Mouse (Mus musculus): Measurements from ENCODE around the gene Mapkapk2. TPM values are rescaled to one million over a fixed set of nuclear protein-coding genes. Genes with fewer than 3 reads are reported as not detected.
"Not testable (repeated sequence)": the region's sequence is repeated elsewhere in the genome, so short reads cannot be mapped to it uniquely, and the experiment has no call there.

The Mapkapk2 gene
- polyA plus RNA-seq (2011; ENCODE audit: insufficient read length, low read depth, missing spikeins): 111 and 124 TPM in 2 replicates

DNA sequence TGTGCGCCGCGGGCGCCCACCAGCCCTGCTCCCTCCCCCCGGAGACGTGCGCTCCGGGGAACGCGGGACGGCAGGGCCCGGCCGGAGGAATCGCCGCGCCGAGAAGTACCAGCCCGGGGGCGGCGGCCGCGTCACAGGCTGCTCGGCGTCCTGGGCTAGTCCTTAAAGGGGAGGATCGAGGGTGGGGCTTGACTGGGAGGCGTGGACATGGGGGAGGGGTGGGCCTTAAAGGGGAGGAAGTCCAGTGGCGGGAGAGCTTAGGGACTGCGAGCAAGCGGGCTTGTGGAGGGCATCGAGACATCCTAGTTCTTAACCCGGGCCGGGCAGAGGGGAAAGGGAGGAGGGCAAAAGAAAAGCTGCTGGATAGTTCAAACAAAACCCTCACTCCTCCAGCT, at the start of gene Mapkapk2:
Gene Mapkapk2, minus strand, starts transcription at position 127 of the 395 bp plus-strand sequence.
- H3K4me1 ChIP-seq (ENCODE audit: control insufficient read depth, insufficient read depth, low read length): 0 out of 2 replicates have a peak, but pooled peaks cover 4% of the 10 kb centered on the region
- peak within 1 kb of the TSS; percentile 62 for H3K27ac ChIP-seq (ENCODE audit: insufficient read depth, low read length)
- TF ChIP-seq POLR2A (IDR thresholded peaks at IDR 0.05; ENCODE audit: low read depth, low read length): peak; percentile 95
- TF ChIP-seq CTCF (IDR thresholded peaks at IDR 0.05; ENCODE audit: borderline replicate concordance, insufficient read depth, low read length): no peak
- peak within 1 kb of the TSS; percentile 83 for H3K4me3 ChIP-seq (ENCODE audit: insufficient read depth, low read length)

DNA sequence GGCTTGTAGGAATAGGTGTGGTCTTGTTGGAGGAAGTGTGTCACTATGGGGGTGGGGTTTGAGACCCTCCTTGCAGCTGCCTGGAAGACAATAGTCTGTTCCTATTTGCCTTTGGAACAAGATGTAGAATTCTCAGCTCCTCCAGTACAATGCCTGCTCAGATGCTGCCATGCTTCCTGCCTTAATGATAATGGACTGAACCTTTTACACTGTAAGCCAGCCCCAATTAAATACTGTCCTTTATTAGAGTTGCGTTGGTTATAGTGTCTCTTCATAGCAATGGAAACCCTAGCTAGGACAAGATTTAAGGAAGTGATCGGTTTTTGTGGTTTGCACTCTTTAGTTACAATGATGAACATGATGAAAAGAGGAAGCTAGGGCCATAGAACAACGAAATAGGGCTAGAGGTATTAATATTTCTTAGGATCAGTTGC, 48.6 kb upstream of the Mapkapk2 start:
- no peak overlapping the region for H3K27ac ChIP-seq (ENCODE audit: insufficient read depth, low read length)
- TF ChIP-seq CTCF (IDR thresholded peaks at IDR 0.05; ENCODE audit: borderline replicate concordance, insufficient read depth, low read length) (no peak), POLR2A (IDR thresholded peaks at IDR 0.05; ENCODE audit: low read depth, low read length) (no peak)
- H3K4me1 ChIP-seq (ENCODE audit: control insufficient read depth, insufficient read depth, low read length): peaks cover 7% of the 10 kb centered on the region
- no peak overlapping the region for H3K4me3 ChIP-seq (ENCODE audit: insufficient read depth, low read length)

DNA sequence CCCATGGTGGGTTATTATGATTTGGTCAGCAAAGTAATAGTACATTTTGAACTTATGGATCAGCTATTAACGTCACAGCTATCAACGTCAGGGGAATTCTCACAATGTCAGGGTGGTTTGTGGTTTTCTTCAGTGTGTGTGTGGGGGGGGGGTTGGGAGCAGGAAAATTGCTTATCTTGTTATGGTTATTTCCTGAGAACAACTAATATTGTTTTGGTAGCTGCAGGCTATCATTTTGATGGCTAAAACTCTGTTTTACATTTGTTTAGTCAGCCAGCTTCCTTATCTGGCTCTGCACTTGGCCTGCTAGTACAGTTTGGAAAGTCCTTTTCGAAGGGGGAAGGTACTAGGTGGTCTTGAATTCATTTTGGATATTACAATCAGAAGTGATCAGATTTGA, 47.6 kb upstream of the Mapkapk2 start:
- H3K27ac ChIP-seq (ENCODE audit: insufficient read depth, low read length); H3K4me3 ChIP-seq (ENCODE audit: insufficient read depth, low read length): not testable (repeated sequence)
- peaks cover 11% of the 10 kb centered on the region for H3K4me1 ChIP-seq (ENCODE audit: control insufficient read depth, insufficient read depth, low read length)

DNA sequence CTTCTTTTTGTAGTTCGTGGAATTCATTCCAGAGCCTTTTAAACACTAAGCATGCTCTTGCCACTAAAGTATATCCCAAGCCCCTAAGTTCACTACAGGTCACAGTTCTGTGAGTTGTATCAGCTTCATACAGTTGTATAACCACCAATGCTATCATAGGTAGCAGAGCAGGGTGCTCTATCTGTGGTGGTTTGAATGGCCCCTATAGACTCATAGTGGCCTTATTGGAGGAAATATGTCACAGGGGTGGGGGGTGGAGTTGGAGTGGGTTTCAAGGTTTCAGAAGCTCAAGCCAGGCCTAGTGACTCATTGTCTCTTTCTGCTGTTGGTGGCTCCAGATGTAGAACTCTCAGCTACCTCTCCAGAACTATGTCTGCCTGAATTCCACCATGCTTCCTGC, 44.8 kb upstream of the Mapkapk2 start:
- Histone ChIP-seq H3K4me1 (ENCODE audit: control insufficient read depth, insufficient read depth, low read length) (peaks cover 15% of the 10 kb centered on the region), H3K4me3 (ENCODE audit: insufficient read depth, low read length) (no peak overlapping the region), H3K27ac (ENCODE audit: insufficient read depth, low read length) (no peak overlapping the region)
- TF ChIP-seq CTCF (IDR thresholded peaks at IDR 0.05; ENCODE audit: borderline replicate concordance, insufficient read depth, low read length) (no peak), POLR2A (IDR thresholded peaks at IDR 0.05; ENCODE audit: low read depth, low read length) (no peak)

DNA sequence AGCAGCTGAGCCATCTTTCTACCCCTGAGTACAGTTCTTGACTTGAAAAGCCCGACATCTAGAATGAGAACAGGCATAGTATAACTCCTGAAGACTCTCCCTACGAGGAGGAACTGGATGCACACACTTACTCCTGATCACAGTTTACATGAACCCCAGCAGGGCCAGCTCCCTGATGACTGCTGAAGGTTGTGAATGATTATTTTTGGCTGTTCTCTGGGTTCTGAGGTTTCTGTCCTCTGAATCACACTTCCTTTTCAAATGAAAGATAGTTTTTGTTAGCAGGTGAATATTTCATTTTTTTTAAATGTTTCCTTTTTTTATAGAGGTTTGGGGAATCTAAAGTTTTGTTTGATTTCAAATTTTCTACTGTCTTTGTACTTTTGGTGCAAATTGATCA, 43.8 kb upstream of the Mapkapk2 start:
- TF ChIP-seq CTCF (IDR thresholded peaks at IDR 0.05; ENCODE audit: borderline replicate concordance, insufficient read depth, low read length) (no peak), POLR2A (IDR thresholded peaks at IDR 0.05; ENCODE audit: low read depth, low read length) (no peak)
- Histone ChIP-seq H3K4me1 (ENCODE audit: control insufficient read depth, insufficient read depth, low read length) (peaks cover 15% of the 10 kb centered on the region), H3K4me3 (ENCODE audit: insufficient read depth, low read length) (no peak overlapping the region), H3K27ac (ENCODE audit: insufficient read depth, low read length) (peak overlapping the region; percentile 47; the same call in 1 of the 2 replicates)

DNA sequence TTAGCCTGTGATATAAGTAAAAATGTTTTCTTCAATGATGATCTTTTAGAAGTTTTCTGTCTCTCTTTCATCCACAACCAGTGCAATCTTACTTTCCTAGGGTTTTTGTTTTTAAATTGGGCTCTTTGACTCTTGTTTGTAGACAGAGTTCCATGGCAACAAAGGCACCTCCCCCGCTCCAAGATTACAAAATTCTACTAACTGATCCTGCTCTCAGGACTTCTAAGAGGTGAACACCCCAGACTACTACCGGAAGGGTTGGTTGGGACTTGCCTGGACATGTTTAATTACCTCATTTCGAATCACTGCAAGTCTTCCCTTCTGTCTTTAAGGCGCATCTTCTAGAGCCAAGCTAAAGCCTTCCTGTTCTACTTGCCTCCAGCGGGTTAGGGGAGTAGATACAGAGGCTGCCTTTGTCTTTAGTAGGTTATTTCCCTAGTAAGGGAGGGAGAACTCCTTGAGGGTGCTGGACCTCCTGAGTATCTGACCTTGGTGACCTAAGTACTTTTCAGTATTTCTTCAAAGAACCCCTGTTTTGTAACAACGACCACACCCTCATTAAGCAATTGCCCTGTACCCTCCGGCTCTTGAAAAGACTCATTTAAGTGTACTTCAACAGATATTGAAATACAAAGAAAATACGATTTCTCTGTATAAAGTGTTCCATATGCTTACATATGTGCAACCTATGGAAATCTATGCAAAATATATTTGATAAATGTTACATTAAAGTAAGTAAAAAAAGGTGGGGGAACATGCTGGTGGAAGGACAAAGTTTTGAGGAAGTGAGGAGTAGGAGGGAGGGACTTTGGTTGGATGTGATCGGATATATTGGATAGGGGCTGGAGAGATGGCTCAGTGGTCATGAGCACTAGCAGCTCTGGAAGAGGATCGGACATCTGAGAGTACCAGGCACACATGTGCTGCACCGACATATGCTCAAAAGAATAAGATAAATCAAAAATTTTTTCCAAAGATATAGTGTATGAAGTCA, 41.8 kb upstream of the Mapkapk2 start:
- H3K27ac ChIP-seq (ENCODE audit: insufficient read depth, low read length): peak overlapping the region; percentile 81
- H3K4me1 ChIP-seq (ENCODE audit: control insufficient read depth, insufficient read depth, low read length): peaks cover 21% of the 10 kb centered on the region
- no peak overlapping the region for H3K4me3 ChIP-seq (ENCODE audit: insufficient read depth, low read length)
- TF ChIP-seq POLR2A (IDR thresholded peaks at IDR 0.05; ENCODE audit: low read depth, low read length) (no peak), CTCF (IDR thresholded peaks at IDR 0.05; ENCODE audit: borderline replicate concordance, insufficient read depth, low read length) (no peak)

DNA sequence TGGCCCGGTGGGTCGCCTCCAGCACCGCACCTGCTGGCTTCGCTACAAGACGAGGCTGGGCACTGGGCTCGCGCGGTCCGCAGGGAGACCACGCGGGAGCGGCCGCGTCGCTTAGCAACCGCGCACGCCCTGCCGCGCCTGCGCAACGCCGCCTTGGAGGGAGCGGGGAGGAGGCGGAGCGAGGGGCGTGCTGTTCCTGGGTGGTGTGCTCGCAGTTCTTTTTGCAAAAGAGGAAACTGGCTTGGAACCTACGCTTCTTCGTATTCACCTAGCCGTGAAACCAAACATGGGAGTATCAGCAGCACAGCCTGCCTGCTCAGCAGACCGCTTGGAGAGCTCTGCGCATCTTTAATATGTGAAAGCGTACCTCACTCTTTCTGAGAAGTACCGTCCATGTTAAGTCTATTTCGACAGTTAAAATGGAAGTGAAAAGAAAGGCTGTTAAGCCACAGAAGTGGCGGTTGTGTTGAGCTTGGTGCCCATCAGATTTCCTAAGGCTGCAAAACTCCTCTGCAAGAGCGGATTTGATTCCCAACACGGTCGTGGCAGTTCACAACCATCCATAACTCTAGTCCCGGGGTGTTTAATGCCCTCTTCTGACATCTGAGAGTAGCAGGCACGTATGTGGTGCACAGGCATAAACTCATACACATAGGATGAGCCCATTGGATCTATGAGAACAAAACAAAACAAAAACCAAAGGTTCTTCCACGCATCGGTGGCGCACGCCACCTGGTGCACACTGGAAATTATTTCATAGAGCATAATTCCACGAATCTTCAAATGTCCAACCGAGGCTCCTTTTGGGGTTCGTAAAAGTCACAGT, 40.8 kb upstream of the Mapkapk2 start, which contains the start of gene Dyrk3:
Gene Dyrk3, minus strand, starts transcription at position 150 of the 826 bp plus-strand sequence.
- peaks cover 21% of the 10 kb centered on the region for H3K4me1 ChIP-seq (ENCODE audit: control insufficient read depth, insufficient read depth, low read length)
- TF ChIP-seq POLR2A (IDR thresholded peaks at IDR 0.05; ENCODE audit: low read depth, low read length) (peak; percentile 81), CTCF (IDR thresholded peaks at IDR 0.05; ENCODE audit: borderline replicate concordance, insufficient read depth, low read length) (0 out of 2 replicates have a peak, but pooled peaks have one; percentile 11)
- H3K4me3 ChIP-seq (ENCODE audit: insufficient read depth, low read length): peak within 1 kb of the TSS; percentile 68
- peak within 1 kb of the TSS; percentile 81 for H3K27ac ChIP-seq (ENCODE audit: insufficient read depth, low read length)

DNA sequence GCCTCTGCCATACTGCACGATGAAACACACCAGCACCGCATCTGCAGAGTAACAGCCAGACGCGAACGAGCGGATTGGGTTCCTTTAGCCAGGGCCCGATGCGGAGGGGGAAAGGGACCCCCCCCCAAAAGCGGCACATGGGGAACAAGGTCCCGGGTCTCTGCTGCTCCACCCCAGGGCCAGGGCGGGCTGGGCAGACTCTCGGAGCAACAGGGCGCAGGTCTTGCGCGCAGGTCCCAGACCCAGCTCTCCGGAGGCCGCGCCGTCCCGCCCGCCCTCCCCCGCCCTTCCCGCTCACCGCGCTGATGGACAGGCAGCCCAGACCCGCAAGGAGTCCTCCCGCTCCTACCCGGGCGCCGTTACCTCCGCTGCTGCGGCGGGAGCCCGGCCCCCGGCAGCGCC, 40.1 kb upstream of the Mapkapk2 start:
- Histone ChIP-seq H3K4me3 (ENCODE audit: insufficient read depth, low read length) (peak overlapping the region; percentile 68), H3K4me1 (ENCODE audit: control insufficient read depth, insufficient read depth, low read length) (peaks cover 21% of the 10 kb centered on the region), H3K27ac (ENCODE audit: insufficient read depth, low read length) (no peak overlapping the region)
- no peak for TF ChIP-seq CTCF (IDR thresholded peaks at IDR 0.05; ENCODE audit: borderline replicate concordance, insufficient read depth, low read length)

DNA sequence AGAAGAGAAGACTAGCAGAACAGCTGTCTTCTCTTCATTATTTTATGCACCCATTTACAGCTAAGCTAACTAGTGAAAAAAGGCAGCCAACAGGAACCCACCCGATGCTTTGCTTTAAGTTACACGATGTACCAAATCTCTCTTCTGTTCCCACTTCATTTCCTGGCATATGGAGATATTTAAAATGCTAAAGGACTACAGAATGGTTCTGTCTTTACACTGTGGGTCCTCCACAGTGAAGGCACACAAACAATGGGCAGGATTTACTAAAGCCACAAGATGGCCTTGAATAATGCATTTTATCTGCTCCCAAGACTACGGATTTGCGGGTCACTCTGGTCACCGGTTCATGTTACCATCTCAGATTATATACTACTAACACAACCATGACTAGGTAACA, 39.5 kb upstream of the Mapkapk2 start:
- no peak overlapping the region for H3K27ac ChIP-seq (ENCODE audit: insufficient read depth, low read length)
- peaks cover 21% of the 10 kb centered on the region for H3K4me1 ChIP-seq (ENCODE audit: control insufficient read depth, insufficient read depth, low read length)
- TF ChIP-seq POLR2A (IDR thresholded peaks at IDR 0.05; ENCODE audit: low read depth, low read length): no peak
- no peak for TF ChIP-seq CTCF (IDR thresholded peaks at IDR 0.05; ENCODE audit: borderline replicate concordance, insufficient read depth, low read length)
- H3K4me3 ChIP-seq (ENCODE audit: insufficient read depth, low read length): peak overlapping the region; percentile 68
